In the genomic region with DNA sequence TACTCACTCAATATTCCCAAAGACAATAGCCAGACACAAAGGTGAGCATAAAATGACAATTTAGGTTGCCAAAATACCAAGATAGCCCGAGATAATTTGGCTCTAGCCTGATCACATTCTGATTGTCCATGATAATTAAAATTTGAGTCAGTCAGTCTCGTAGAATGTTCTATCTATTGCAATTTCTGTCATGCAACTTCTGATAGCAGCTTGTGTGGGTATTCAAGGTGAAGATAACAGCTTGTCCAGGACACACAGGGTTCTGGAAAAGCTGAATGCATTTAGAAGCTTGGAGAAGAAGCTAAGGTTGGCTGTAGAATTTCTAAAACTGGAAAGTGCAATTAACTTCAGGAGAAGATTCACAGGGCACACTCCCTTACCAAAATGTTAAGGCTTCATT, we compare ENCODE assay signal across 18 mouse cellular contexts.
DNase-seq lines count a peak whose midpoint lies in the region; ATAC-seq and TF ChIP-seq lines count a peak whose summit lies in the region.
"Had no signal": no experiment of that assay in that cellular context is flagged by ENCODE, and none has a peak within 500 bp of the region (broad histone marks: within the 10 kb centered on the region; RNA-seq: fewer than 3 reads in every experiment).

No protein-coding gene starts in this region.

- H3K27ac ChIP-seq in MEL (ENCODE audit: control insufficient read depth, low read depth, low read length), result no peak overlapping the region
- no peak overlapping the region for H3K27ac ChIP-seq in forebrain, embryonic 11.5 days (ENCODE audit: low read depth, low read length)

- no peaks in the 10 kb centered on the region for H3K79me2 ChIP-seq in MEL (ENCODE audit: control insufficient read depth, insufficient read depth, low read length, poor library complexity)

- no peak overlapping the region for H3K9ac ChIP-seq in MEL (ENCODE audit: control insufficient read depth, low read depth, low read length, poor library complexity, severe bottlenecking)
- no peak overlapping the region for H3K9ac ChIP-seq in forebrain, embryonic 11.5 days (ENCODE audit: low read length)

- H3K27me3 ChIP-seq in MEL (ENCODE audit: control insufficient read depth in 1 of 2, insufficient read depth in 2 of 2, low read length in 2 of 2), result no peaks in the 10 kb centered on the region
- H3K27me3 ChIP-seq in forebrain, embryonic 11.5 days (ENCODE audit: control insufficient read depth, insufficient read depth, low read length), result no peaks in the 10 kb centered on the region
- H3K27me3 ChIP-seq: CH12.LX, Patski had no signal

- DNase-seq in MEL (ENCODE audit: low read depth, low spot score), result no peak
- DNase-seq in forebrain, embryonic 11.5 days (ENCODE audit: low spot score), result no peak
- DNase-seq: adrenal gland, adult 2 months; adrenal gland, adult 8-10 months; adrenal gland, postnatal 10 days; adrenal gland, postnatal 25 days; adrenal gland, postnatal 36 days; B cell, adult 2 months; cerebellum, adult 11 months; cerebellum, adult 11-12 months; cerebellum, adult 18-20 months; cerebellum, adult 2 months; cerebellum, adult 8-10 months had no signal

- TF ChIP-seq RAD21 in MEL (IDR thresholded peaks at IDR 0.05; ENCODE audit: low read depth, low read length), result no peak

- TF ChIP-seq EP300 in MEL (IDR thresholded peaks at IDR 0.05; ENCODE audit: low read depth in 1 of 2, low read length in 2 of 2), result peak in 1 of 2 experiments; percentile 51; a peak in 1 of 4 replicates

- no peak for TF ChIP-seq CTCF in MEL (IDR thresholded peaks at IDR 0.05 in 2 of 3, conservative IDR thresholded peaks at IDR 0.05 in 1 of 3; ENCODE audit: control insufficient read depth in 1 of 3, insufficient read depth in 1 of 3, low read depth in 2 of 3, low read length in 3 of 3, poor library complexity in 1 of 3, severe bottlenecking in 1 of 3)

- WGBS in forebrain, embryonic 11.5 days, result 79% methylated on average over 2 of the region's 2 CpGs

- H3K4me2 ChIP-seq in forebrain, embryonic 11.5 days (ENCODE audit: low read depth, low read length, severe bottlenecking), result no peak overlapping the region

- no peak overlapping the region for H3K4me3 ChIP-seq in MEL (ENCODE audit: control insufficient read depth in 1 of 2, insufficient read depth in 1 of 2, low read depth in 2 of 2, low read length in 2 of 2)
- H3K4me3 ChIP-seq in forebrain, embryonic 11.5 days (ENCODE audit: low read depth, low read length), result no peak overlapping the region

- TF ChIP-seq POLR2A in MEL (IDR thresholded peaks at IDR 0.05; ENCODE audit: control insufficient read depth in 1 of 2, insufficient read depth in 1 of 2, low read depth in 1 of 2, low read length in 2 of 2, poor library complexity in 1 of 2), result no peak

- H3K9me3 ChIP-seq in MEL (replicated peaks; ENCODE audit: insufficient read depth, low read length), result no peaks in the 10 kb centered on the region
- no peaks in the 10 kb centered on the region for H3K9me3 ChIP-seq in forebrain, embryonic 11.5 days (ENCODE audit: control insufficient read depth, low read length)

- H3K4me1 ChIP-seq in MEL (ENCODE audit: control insufficient read depth in 1 of 2, insufficient read depth in 2 of 2, low read length in 2 of 2), result peaks cover 0 to 4% of the 10 kb centered on the region in 2 experiments; a peak in 2 of 4 replicates
- no peaks in the 10 kb centered on the region for H3K4me1 ChIP-seq in forebrain, embryonic 11.5 days (replicated peaks; ENCODE audit: control insufficient read depth, insufficient read depth, low read length)

- H3K36me3 ChIP-seq in MEL (ENCODE audit: control insufficient read depth in 1 of 2, insufficient read depth in 2 of 2, low read length in 2 of 2), result peaks cover 0 to 10% of the 10 kb centered on the region in 2 experiments; a peak in 2 of 4 replicates
- H3K36me3 ChIP-seq in forebrain, embryonic 11.5 days (ENCODE audit: control insufficient read depth, insufficient read depth, low read length), result no peaks in the 10 kb centered on the region
- H3K36me3 ChIP-seq: G1E had no signal

- no peak for ATAC-seq in forebrain, embryonic 11.5 days (replicated peaks; ENCODE audit: low FRiP score)
- ATAC-seq: activated CD4-positive, CD25-positive, alpha-beta regulatory T cell, adult 4 months; CD4-positive, CD25-positive, alpha-beta regulatory T cell, adult 4 months; Patski had no signal

TF ChIP-seq in MEL, 35 proteins besides CTCF, POLR2A, EP300 and RAD21:
- TF ChIP-seq MAX (IDR thresholded peaks at IDR 0.05; ENCODE audit: low read length) (no peak), GATA1 (IDR thresholded peaks at IDR 0.05; ENCODE audit: low read depth, low read length) (peak; percentile 56), TCF12 (IDR thresholded peaks at IDR 0.05; ENCODE audit: low read depth, low read length) (peak; percentile 47; the same call in 1 of the 2 replicates)
